Mouse (Mus musculus) heart, embryonic 11.5 days (tissue): ENCODE measurements around the gene Ambra1. TPM values are rescaled to one million over a fixed set of nuclear protein-coding genes. Genes with fewer than 3 reads are reported as not detected.

Experiments
- ATAC-seq: fragments of 200-750 bp; cut with Nextera tagmentation; replicated peaks from 2 replicates; pipeline ENCODE4 v1.8.0; 2017; ENCODE audit warnings: moderate library complexity; ENCODE audit not compliant: insufficient number of reproducible peaks, low FRiP score, low TSS enrichment
- H3K27ac ChIP-seq: fragments of 300-500 bp; sonication (generic); 2 replicates; pipeline ENCODE4 v1.5.1; 2014; ENCODE audit warnings: mild to moderate bottlenecking, low read depth, low read length
- H3K27me3 ChIP-seq: fragments of 300-500 bp; sonication (generic); 2 replicates; pipeline ENCODE4 v1.6.1; 2014; ENCODE audit warnings: mild to moderate bottlenecking, low read length, mixed read lengths; ENCODE audit not compliant: control insufficient read depth, insufficient read depth
- H3K36me3 ChIP-seq: fragments of 300-500 bp; sonication (generic); 2 replicates; pipeline ENCODE4 v1.6.1; 2014; ENCODE audit warnings: mild to moderate bottlenecking, low read length, moderate library complexity, mixed read lengths; ENCODE audit not compliant: control insufficient read depth, insufficient read depth
- H3K4me1 ChIP-seq: fragments of 300-500 bp; sonication (generic); 2 replicates; pipeline ENCODE4 v1.6.1; 2014; ENCODE audit warnings: low read length; ENCODE audit not compliant: control insufficient read depth, insufficient read depth
- H3K4me2 ChIP-seq: fragments of 300-500 bp; sonication (generic); 2 replicates; pipeline ENCODE4 v1.6.1; 2014; ENCODE audit warnings: mild to moderate bottlenecking, moderate library complexity
- H3K4me3 ChIP-seq: fragments of 300-500 bp; sonication (generic); 2 replicates; pipeline ENCODE4 v1.5.1; 2014; ENCODE audit warnings: low read depth, low read length
- H3K9ac ChIP-seq: fragments of 300-500 bp; sonication (generic); 2 replicates; pipeline ENCODE4 v1.6.1; 2014; ENCODE audit warnings: mild to moderate bottlenecking, low read depth, low read length, moderate library complexity
- H3K9me3 ChIP-seq: fragments of 300-500 bp; sonication (generic); replicated peaks from 2 replicates; pipeline ENCODE4 v1.6.1; 2016; ENCODE audit warnings: low read length; ENCODE audit not compliant: control insufficient read depth
- WGBS: fragments of 180-500 bp; shearing (Covaris S2); extraction: QIAGEN DNeasy Blood & Tissue Kit; methylation state at CpG from one replicate; pipeline ENCODE4 v1.1.7; 2014; ENCODE audit not compliant: insufficient replicate concordance; 5-methylcytosine and 5-hydroxymethylcytosine counted together
- microRNA-seq: library from miRNA; unstranded; fragments of <30 nt; microRNA quantifications from one replicate; pipeline ENCODE4, GENCODE M21; 2016; ENCODE audit warnings: borderline number of aligned reads
- polyA plus RNA-seq: library from polyadenylated mRNA; unstranded; fragments of >200 nt; fragmentation: Nextera tagmentation; extraction: Ambion mirVana; gene quantifications from 2 replicates; pipeline ENCODE4 v1.2.1, GENCODE M21; 2014

The Ambra1 gene
- polyA plus RNA-seq, 1 experiment from 2014 or later = 12.1 TPM

DNA sequence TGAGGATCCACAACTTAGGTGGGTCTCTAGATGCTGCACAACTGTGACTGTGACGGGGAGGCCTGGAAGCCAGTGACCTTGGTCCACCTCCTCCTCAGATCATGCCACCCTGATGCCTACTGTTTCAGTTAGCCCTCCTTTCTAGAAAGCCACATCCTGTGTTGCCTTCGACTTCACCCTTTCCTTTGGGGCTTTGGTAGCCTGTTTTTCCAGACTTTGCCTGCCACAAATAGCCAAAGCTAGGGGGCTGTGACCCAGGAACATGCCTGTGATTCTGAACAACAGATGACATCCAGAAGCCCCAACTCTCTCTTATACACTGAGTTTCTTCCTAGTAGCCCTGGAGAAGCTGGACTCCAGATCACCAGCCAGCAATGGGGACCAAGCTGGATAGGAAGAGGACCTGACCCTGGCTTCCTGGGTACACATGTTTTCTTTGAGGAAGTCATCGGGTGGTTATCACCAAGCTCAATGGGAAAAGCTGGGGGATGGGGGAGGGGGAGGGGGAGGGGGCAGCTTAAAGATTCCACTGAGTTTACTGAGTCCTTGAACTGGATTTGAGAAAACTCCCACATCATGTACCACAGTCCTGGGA, 234.8 kb downstream of the Ambra1 start:
- no peak for ATAC-seq
- Histone ChIP-seq H3K27me3 (no peaks in the 10 kb centered on the region), H3K4me2 (peak overlapping the region; percentile 85), H3K36me3 (no peaks in the 10 kb centered on the region), H3K27ac (peak overlapping the region; percentile 85), H3K4me3 (peak overlapping the region; percentile 73), H3K4me1 (peaks cover 45% of the 10 kb centered on the region), H3K9ac (peak overlapping the region; percentile 75), H3K9me3 (no peaks in the 10 kb centered on the region)
- 52% methylated on average over 3 of the region's 3 CpGs for WGBS

DNA sequence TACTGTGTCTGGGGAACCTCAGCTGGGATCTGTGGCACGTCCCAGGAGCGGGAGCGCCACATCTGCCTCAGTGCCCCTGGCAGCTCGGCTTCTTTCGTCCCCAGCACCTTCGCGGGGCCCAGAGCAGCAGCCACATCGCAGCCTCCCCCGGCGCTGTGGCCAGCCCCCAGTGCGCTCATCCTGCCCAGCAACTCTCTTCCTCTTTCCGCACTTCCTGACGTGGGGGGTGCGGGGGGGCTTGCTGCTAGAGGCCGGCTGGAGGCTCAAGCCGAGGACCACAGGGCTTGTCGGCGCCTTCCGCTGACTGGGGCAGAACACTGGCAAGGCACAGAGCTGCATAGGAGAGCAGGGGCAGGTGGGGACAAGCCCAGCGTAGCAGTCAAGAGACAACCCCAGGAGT, 235.5 kb downstream of the Ambra1 start:
- H3K4me1 ChIP-seq = peaks cover 38% of the 10 kb centered on the region
- no peaks in the 10 kb centered on the region for H3K36me3 ChIP-seq
- H3K27me3 ChIP-seq = no peaks in the 10 kb centered on the region
- ATAC-seq = 0 out of 2 replicates have a peak, but pooled peaks have one; percentile 6
- 7% methylated on average over 20 of the region's 20 CpGs for WGBS
- no peaks in the 10 kb centered on the region for H3K9me3 ChIP-seq
- peak overlapping the region; percentile 75 for H3K9ac ChIP-seq
- H3K27ac ChIP-seq = peak overlapping the region; percentile 85
- peak overlapping the region; percentile 73 for H3K4me3 ChIP-seq
- peak overlapping the region; percentile 85 for H3K4me2 ChIP-seq

GRCm38 (mm10) chr2:91966367-91966766, 236.4 kb downstream of the Ambra1 start:
- H3K4me3 ChIP-seq = no peak overlapping the region

DNA sequence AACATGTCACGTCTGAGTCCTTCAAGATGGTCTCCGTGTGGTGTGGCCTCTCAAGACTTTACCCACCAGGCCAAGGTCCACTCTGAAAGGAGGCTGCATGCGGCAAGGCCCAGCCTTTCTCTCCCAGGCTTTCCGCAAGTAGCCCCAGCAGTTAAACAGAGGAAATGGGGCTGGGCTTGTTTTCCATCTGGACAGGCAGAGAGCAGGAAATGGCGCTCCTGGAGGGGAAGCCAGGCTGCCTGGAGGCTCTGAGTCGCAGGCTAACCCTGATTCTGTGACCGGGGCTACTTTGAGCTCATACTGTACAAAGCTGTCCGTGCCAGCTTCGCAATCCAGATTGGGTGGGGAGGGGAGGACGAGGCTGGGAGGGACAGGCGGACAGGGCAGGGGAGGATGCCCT, 238.0 kb downstream of the Ambra1 start:
- ATAC-seq = no peak
- Histone ChIP-seq H3K9me3 (no peaks in the 10 kb centered on the region), H3K27ac (peak overlapping the region; percentile 80), H3K4me2 (no peak overlapping the region), H3K9ac (peak overlapping the region; percentile 43), H3K4me3 (no peak overlapping the region), H3K4me1 (peaks cover 41% of the 10 kb centered on the region), H3K27me3 (no peaks in the 10 kb centered on the region), H3K36me3 (no peaks in the 10 kb centered on the region)
- 46% methylated on average over 11 of the region's 11 CpGs for WGBS

More at GRCm38 (mm10) chr2:91966367-91966766, 236.4 kb downstream of the Ambra1 start:
- no peaks in the 10 kb centered on the region for H3K27me3 ChIP-seq
- no peaks in the 10 kb centered on the region for H3K36me3 ChIP-seq
- no peaks in the 10 kb centered on the region for H3K9me3 ChIP-seq
- no peak overlapping the region for H3K4me2 ChIP-seq
- no peak overlapping the region for H3K27ac ChIP-seq
- no peak for ATAC-seq
- 83% methylated on average over 5 of the region's 5 CpGs for WGBS
- peaks cover 45% of the 10 kb centered on the region for H3K4me1 ChIP-seq
- no peak overlapping the region for H3K9ac ChIP-seq

Small RNAs within 50 kb of the gene (microRNA-seq; reads per million reads assigned to microRNA genes)
- gene Mir6999 = not detected

Other genes with a start within 250 kb of the Ambra1 start
- gene Ckap5, start 203.4 kb upstream of the Ambra1 start, polyA plus RNA-seq = 62.2 and 77.6 TPM in 2 replicates
- 0.34 and 3.0 TPM in 2 replicates for gene F2, start 93.7 kb upstream of the Ambra1 start, polyA plus RNA-seq
- 5.8 and 6.2 TPM in 2 replicates for gene Zfp408, start 80.3 kb upstream of the Ambra1 start, polyA plus RNA-seq
- gene Arhgap1, start 80.3 kb upstream of the Ambra1 start, polyA plus RNA-seq = 186 and 191 TPM in 2 replicates
- gene Atg13, start 19.6 kb upstream of the Ambra1 start, polyA plus RNA-seq = 22.8 and 25.9 TPM in 2 replicates
- gene Harbi1, start 19.3 kb upstream of the Ambra1 start, polyA plus RNA-seq = 10.3 and 12.5 TPM in 2 replicates
- gene Chrm4, start 197.1 kb downstream of the Ambra1 start, polyA plus RNA-seq = not detected in 2 replicates
- 842 and 965 TPM in 2 replicates for gene Mdk, start 202.2 kb downstream of the Ambra1 start, polyA plus RNA-seq
- gene Gm9821, start 215.6 kb downstream of the Ambra1 start, polyA plus RNA-seq = 1.8 and 2.8 TPM in 2 replicates
- gene Dgkz, start 245.7 kb downstream of the Ambra1 start, polyA plus RNA-seq = 42.1 and 49.6 TPM in 2 replicates